Comparison of ENCODE assay signal across 9 mouse cellular contexts in genomic region chr3:97394289-97394688, GRCm38 (mm10). TPM values are rescaled to one million over a fixed set of nuclear protein-coding genes. Genes with fewer than 3 reads are reported as not detected.
DNase-seq lines count a peak whose midpoint lies in the region; ATAC-seq and TF ChIP-seq lines count a peak whose summit lies in the region.
"Had no signal": no experiment of that assay in that cellular context is flagged by ENCODE, and none has a peak within 500 bp of the region (broad histone marks: within the 10 kb centered on the region; RNA-seq: fewer than 3 reads in every experiment).

No protein-coding gene starts in this region.

- WGBS in forebrain, embryonic 14.5 days = 48% methylated on average over 1 of the region's 1 CpGs
- 65% methylated on average over 1 of the region's 1 CpGs for WGBS in forebrain, embryonic 16.5 days
- 44% methylated on average over 1 of the region's 1 CpGs for WGBS in midbrain, postnatal 0 days

- H3K4me3 ChIP-seq in forebrain, embryonic 14.5 days (ENCODE audit: low read depth, low read length) = no peak overlapping the region
- H3K4me3 ChIP-seq in forebrain, embryonic 16.5 days (replicated peaks; ENCODE audit: low read length) = no peak overlapping the region
- no peak overlapping the region for H3K4me3 ChIP-seq in left cerebral cortex, adult 2 months
- H3K4me3 ChIP-seq in G1E (ENCODE audit: low read depth, low read length) = no peak overlapping the region
- H3K4me3 ChIP-seq in midbrain, postnatal 0 days (ENCODE audit: low read depth, low read length) = no peak overlapping the region

- peak; percentile 43 for DNase-seq in forebrain, embryonic 14.5 days (ENCODE audit: low spot score)
- peak; percentile 10 to 23 for DNase-seq in left cerebral cortex, adult 2 months (ENCODE audit: extremely low spot score in 1 of 2, low spot score in 2 of 2)
- DNase-seq in left cerebral cortex, postnatal 14 days (ENCODE audit: low spot score in 2 of 2) = no peak
- peak; percentile 9 for DNase-seq in G1E (ENCODE audit: low spot score)
- DNase-seq in embryo, embryonic 9.5 days (ENCODE audit: extremely low spot score) = peak; percentile 37
- DNase-seq in midbrain, postnatal 0 days (ENCODE audit: low spot score) = peak; percentile 31
- DNase-seq in urinary bladder, postnatal 36 days (ENCODE audit: low spot score in 2 of 2) = peak; percentile 8 to 20

- TF ChIP-seq CTCF in left cerebral cortex, adult 2 months (IDR thresholded peaks at IDR 0.05) = peak; percentile 66
- peak; percentile 36 for TF ChIP-seq CTCF in G1E (IDR thresholded peaks at IDR 0.05; ENCODE audit: low read depth, low read length)
- TF ChIP-seq CTCF in midbrain, postnatal 0 days (IDR thresholded peaks at IDR 0.05) = peak; percentile 70

- no peak overlapping the region for H3K27ac ChIP-seq in forebrain, embryonic 14.5 days (ENCODE audit: low read depth, low read length)
- H3K27ac ChIP-seq in forebrain, embryonic 16.5 days (ENCODE audit: low read length) = no peak overlapping the region
- H3K27ac ChIP-seq in left cerebral cortex, adult 2 months = no peak overlapping the region
- H3K27ac ChIP-seq in midbrain, postnatal 0 days (ENCODE audit: low read depth, low read length) = no peak overlapping the region

- H3K36me3 ChIP-seq in forebrain, embryonic 14.5 days (ENCODE audit: control insufficient read depth, insufficient read depth, low read length) = no peaks in the 10 kb centered on the region
- H3K36me3 ChIP-seq in forebrain, embryonic 16.5 days (ENCODE audit: control insufficient read depth, insufficient read depth) = no peaks in the 10 kb centered on the region
- no peaks in the 10 kb centered on the region for H3K36me3 ChIP-seq in G1E (replicated peaks)
- H3K36me3 ChIP-seq in midbrain, postnatal 0 days (ENCODE audit: insufficient read depth, low read length) = no peaks in the 10 kb centered on the region

- intact Hi-C loops in left cerebral cortex, adult 2 months (cut with DNase I) = loop anchor here (2.0 to 5.0 kb wide), 2 partner anchors 143 to 191 kb away; no protein-coding TSS in a partner anchor
- intact Hi-C loops in left cerebral cortex, postnatal 14 days (cut with DNase I) = loop anchor here (10.0 kb wide), 1 partner anchor 141 kb away; no protein-coding TSS in a partner anchor

- no peaks in the 10 kb centered on the region for H3K9me3 ChIP-seq in forebrain, embryonic 14.5 days (replicated peaks; ENCODE audit: control insufficient read depth, low read length)
- H3K9me3 ChIP-seq in forebrain, embryonic 16.5 days (ENCODE audit: control insufficient read depth, low read length) = no peaks in the 10 kb centered on the region
- H3K9me3 ChIP-seq in G1E (replicated peaks) = no peaks in the 10 kb centered on the region
- H3K9me3 ChIP-seq in midbrain, postnatal 0 days (ENCODE audit: low read length) = no peaks in the 10 kb centered on the region

- no peaks in the 10 kb centered on the region for H3K27me3 ChIP-seq in forebrain, embryonic 14.5 days (replicated peaks; ENCODE audit: control insufficient read depth, insufficient read depth, low read length)
- no peaks in the 10 kb centered on the region for H3K27me3 ChIP-seq in forebrain, embryonic 16.5 days (replicated peaks; ENCODE audit: control insufficient read depth, insufficient read depth, low read length)
- H3K27me3 ChIP-seq in G1E (ENCODE audit: insufficient read depth, low read length) = no peaks in the 10 kb centered on the region
- no peaks in the 10 kb centered on the region for H3K27me3 ChIP-seq in midbrain, postnatal 0 days (ENCODE audit: insufficient read depth, low read length)

- H3K4me2 ChIP-seq in forebrain, embryonic 14.5 days (ENCODE audit: low read length) = no peak overlapping the region
- no peak overlapping the region for H3K4me2 ChIP-seq in forebrain, embryonic 16.5 days (ENCODE audit: low read length)
- H3K4me2 ChIP-seq in midbrain, postnatal 0 days (ENCODE audit: low read depth, low read length, poor library complexity, severe bottlenecking) = no peak overlapping the region

- no peak overlapping the region for H3K9ac ChIP-seq in forebrain, embryonic 14.5 days (ENCODE audit: low read length)
- H3K9ac ChIP-seq in forebrain, embryonic 16.5 days (replicated peaks; ENCODE audit: low read depth, low read length) = no peak overlapping the region
- no peak overlapping the region for H3K9ac ChIP-seq in midbrain, postnatal 0 days (replicated peaks; ENCODE audit: low read length, poor library complexity, severe bottlenecking)

- no peaks in the 10 kb centered on the region for H3K4me1 ChIP-seq in forebrain, embryonic 14.5 days (ENCODE audit: control insufficient read depth, insufficient read depth, low read length)
- no peaks in the 10 kb centered on the region for H3K4me1 ChIP-seq in forebrain, embryonic 16.5 days (replicated peaks; ENCODE audit: control insufficient read depth, insufficient read depth, low read length)
- H3K4me1 ChIP-seq in G1E (ENCODE audit: insufficient read depth, low read depth, low read length) = no peaks in the 10 kb centered on the region
- H3K4me1 ChIP-seq in midbrain, postnatal 0 days (ENCODE audit: insufficient read depth, low read length) = no peaks in the 10 kb centered on the region

- no peak; the same call in 1 of the 2 replicates for ATAC-seq in forebrain, embryonic 14.5 days
- ATAC-seq in forebrain, embryonic 16.5 days = no peak
- ATAC-seq in G1E (ENCODE audit: extremely low read depth, insufficient number of reproducible peaks, low FRiP score, poor library complexity, severe bottlenecking) = no peak
- no peak for ATAC-seq in midbrain, postnatal 0 days (ENCODE audit: low FRiP score)

RNA-seq across cellular contexts. Expression of gene Olfr1402, which starts 27.5 kb away (rescaled TPM):
- not detected in 2 replicates for polyA plus RNA-seq in forebrain, embryonic 14.5 days (2014; fragmentation: Nextera tagmentation; extraction: Ambion mirVana)
- polyA plus RNA-seq in forebrain, embryonic 16.5 days (2015; fragmentation: Nextera tagmentation; extraction: Ambion mirVana) = not detected in 2 replicates
- total RNA-seq in left cerebral cortex, adult 2 months (2021) = not detected
- total RNA-seq in left cerebral cortex, postnatal 14 days (2021) = not detected
- total RNA-seq in G1E (2014; fragmentation: Nextera tagmentation) (not detected in 2 replicates), G1E (2017) (0.11 TPM in 1 of 2 replicates, not detected in the other)
- polyA plus RNA-seq in G1E (2012) = not detected in 2 replicates
- total RNA-seq in midbrain, postnatal 0 days (2014; rRNA removed) = not detected in 2 replicates
- not detected in 2 replicates for polyA plus RNA-seq in midbrain, postnatal 0 days (2015; fragmentation: Nextera tagmentation; extraction: Ambion mirVana)
- total RNA-seq: layer of hippocampus, adult 18-20 months had no signal

Comparison
In these comparisons a context has a peak if more than half of its experiments do, and no peak if none do; other contexts are left out.
1. DNase-seq: peak in forebrain, embryonic 14.5 days (single experiment), left cerebral cortex, adult 2 months (2 of 2), G1E (single experiment), embryo, embryonic 9.5 days (single experiment), midbrain, postnatal 0 days (single experiment) and urinary bladder, postnatal 36 days (2 of 2); none in left cerebral cortex, postnatal 14 days (0 of 2).
2. Peak in every context shown above with its lines, with median percentiles within 50 percentile points of each other: CTCF ChIP-seq.